In genomic region chr3:79629416-79629730, GRCm38 (mm10) we compare ENCODE assay signal across 8 mouse cellular contexts. TPM values are rescaled to one million over a fixed set of nuclear protein-coding genes. Genes with fewer than 3 reads are reported as not detected.
A peak's percentile ranks its signal among the peaks of the same experiment; 100 is the strongest.
DNase-seq lines count a peak whose midpoint lies in the region; ATAC-seq and TF ChIP-seq lines count a peak whose summit lies in the region.

Etfdh (minus strand) TSS chr3:79629500.

- H3K27me3 ChIP-seq in hindbrain, embryonic 14.5 days (ENCODE audit: control insufficient read depth, insufficient read depth, low read length): no peaks in the 10 kb centered on the region

- peak; percentile 27 for ATAC-seq in common myeloid progenitor, adult 5-6 weeks (replicated peaks; ENCODE audit: low read depth, poor library complexity, severe bottlenecking)
- peak; percentile 38 for ATAC-seq in hindbrain, embryonic 14.5 days (ENCODE audit: low FRiP score)

- peaks cover 23% of the 10 kb centered on the region for H3K36me3 ChIP-seq in hindbrain, embryonic 14.5 days (replicated peaks; ENCODE audit: control insufficient read depth, insufficient read depth)

- peak; percentile 31 to 42 for DNase-seq in spleen, postnatal 36 days (ENCODE audit: low spot score in 2 of 2)
- no peak for DNase-seq in spleen, postnatal 14 days (ENCODE audit: low spot score in 2 of 2)
- peak; percentile 78 for DNase-seq in gastrocnemius, adult 2 months
- DNase-seq in hindbrain, embryonic 14.5 days (ENCODE audit: low spot score): peak; percentile 66
- DNase-seq in layer of hippocampus, postnatal 36 days: peak; percentile 48 to 60
- DNase-seq in lung, postnatal 14 days: peak; percentile 61
- DNase-seq in retina, postnatal 1 day: peak; percentile 89

- peak within 1 kb of the TSS; percentile 79 for H3K4me3 ChIP-seq in gastrocnemius, adult 2 months
- peak within 1 kb of the TSS; percentile 86 for H3K4me3 ChIP-seq in hindbrain, embryonic 14.5 days (replicated peaks; ENCODE audit: low read length)

- WGBS in hindbrain, embryonic 14.5 days: 1% methylated on average over 10 of the region's 11 CpGs

- no peak for TF ChIP-seq CTCF in gastrocnemius, adult 2 months (IDR thresholded peaks at IDR 0.05)

- H3K4me2 ChIP-seq in hindbrain, embryonic 14.5 days (replicated peaks): peak within 1 kb of the TSS; percentile 78

- H3K9ac ChIP-seq in hindbrain, embryonic 14.5 days: peak within 1 kb of the TSS; percentile 80

- H3K4me1 ChIP-seq in hindbrain, embryonic 14.5 days (replicated peaks; ENCODE audit: control insufficient read depth, insufficient read depth, low read length): peaks cover 11% of the 10 kb centered on the region

- intact Hi-C loops in gastrocnemius, adult 2 months (cut with DNase I): no loop called here

- 0 out of 2 replicates have a peak, but pooled peaks cover 5% of the 10 kb centered on the region for H3K9me3 ChIP-seq in hindbrain, embryonic 14.5 days (ENCODE audit: control insufficient read depth, low read length)

- peak within 1 kb of the TSS; percentile 91 for H3K27ac ChIP-seq in gastrocnemius, adult 2 months
- peak within 1 kb of the TSS; percentile 79 for H3K27ac ChIP-seq in hindbrain, embryonic 14.5 days

RNA-seq across cellular contexts. Expression of gene Etfdh, which starts in this region (rescaled TPM):
- total RNA-seq in common myeloid progenitor, adult 5-6 weeks (2017): 71.0 and 75.7 TPM in 2 replicates
- total RNA-seq in gastrocnemius, adult 2 months (2021): 100 to 1,000 TPM in 1 of 2 experiments, 10 to 100 TPM in 1; 91.6 to 159 TPM
- 44.9 and 45.9 TPM in 2 replicates for polyA plus RNA-seq in hindbrain, embryonic 14.5 days (2014; fragmentation: Nextera tagmentation; extraction: Ambion mirVana)
- total RNA-seq in layer of hippocampus, postnatal 36 days (2021): 10 to 100 TPM; 28.2 to 28.4 TPM

Comparison
In these comparisons a context has a peak if more than half of its experiments do, and no peak if none do; other contexts are left out.
1. DNase-seq: peak in spleen, postnatal 36 days (2 of 2), gastrocnemius, adult 2 months (single experiment), hindbrain, embryonic 14.5 days (single experiment), layer of hippocampus, postnatal 36 days (2 of 2), lung, postnatal 14 days (single experiment) and retina, postnatal 1 day (single experiment); none in spleen, postnatal 14 days (0 of 2).